Comparison of ENCODE assay signal across 8 mouse cellular contexts in genomic region chr1:166047505-166048170, GRCm38 (mm10). TPM values are rescaled to one million over a fixed set of nuclear protein-coding genes. Genes with fewer than 3 reads are reported as not detected.
DNase-seq lines count a peak whose midpoint lies in the region; ATAC-seq and TF ChIP-seq lines count a peak whose summit lies in the region.

No protein-coding gene starts in this region.

- peaks cover 3% of the 10 kb centered on the region; the same call in 1 of the 2 replicates for H3K4me1 ChIP-seq in kidney, adult 2 months (ENCODE audit: control insufficient read depth, insufficient read depth, low read length)
- peaks cover 48% of the 10 kb centered on the region for H3K4me1 ChIP-seq in G1E (ENCODE audit: insufficient read depth, low read depth, low read length)
- peaks cover 24% of the 10 kb centered on the region for H3K4me1 ChIP-seq in forebrain, embryonic 15.5 days
- peaks cover 61% of the 10 kb centered on the region for H3K4me1 ChIP-seq in limb, embryonic 12.5 days (replicated peaks)
- H3K4me1 ChIP-seq in midbrain, postnatal 0 days (ENCODE audit: insufficient read depth, low read length) = 0 out of 2 replicates have a peak, but pooled peaks cover 6% of the 10 kb centered on the region

- H3K27me3 ChIP-seq in kidney, adult 2 months (replicated peaks; ENCODE audit: control insufficient read depth, insufficient read depth, low read length) = no peaks in the 10 kb centered on the region
- no peaks in the 10 kb centered on the region for H3K27me3 ChIP-seq in G1E (ENCODE audit: insufficient read depth, low read length)
- H3K27me3 ChIP-seq in forebrain, embryonic 15.5 days = peaks cover 11% of the 10 kb centered on the region
- 0 out of 2 replicates have a peak, but pooled peaks cover 13% of the 10 kb centered on the region for H3K27me3 ChIP-seq in limb, embryonic 12.5 days
- H3K27me3 ChIP-seq in midbrain, postnatal 0 days (ENCODE audit: insufficient read depth, low read length) = 0 out of 2 replicates have a peak, but pooled peaks cover 3% of the 10 kb centered on the region

- peak; percentile 2 for DNase-seq in kidney, adult 2 months
- DNase-seq in kidney, adult 8-10 months = no peak
- no peak for DNase-seq in G1E (ENCODE audit: low spot score)
- DNase-seq in midbrain, postnatal 0 days (ENCODE audit: low spot score) = peak; percentile 22
- DNase-seq in adrenal gland, adult 18-20 months (ENCODE audit: low spot score in 2 of 2) = no peak
- no peak for DNase-seq in adipocyte (ENCODE audit: low spot score)

- peak overlapping the region; percentile 30 for H3K4me3 ChIP-seq in kidney, adult 2 months (ENCODE audit: insufficient read depth, low read depth, low read length)
- peak overlapping the region; percentile 73 for H3K4me3 ChIP-seq in G1E (ENCODE audit: low read depth, low read length)
- H3K4me3 ChIP-seq in forebrain, embryonic 15.5 days = peak overlapping the region; percentile 45
- peak overlapping the region; percentile 48 for H3K4me3 ChIP-seq in limb, embryonic 12.5 days (replicated peaks)
- peak overlapping the region; percentile 42 for H3K4me3 ChIP-seq in midbrain, postnatal 0 days (ENCODE audit: low read depth, low read length)

- peak overlapping the region; percentile 96 for H3K4me2 ChIP-seq in forebrain, embryonic 15.5 days (replicated peaks)
- peak overlapping the region; percentile 93 for H3K4me2 ChIP-seq in limb, embryonic 12.5 days
- H3K4me2 ChIP-seq in midbrain, postnatal 0 days (ENCODE audit: low read depth, low read length, poor library complexity, severe bottlenecking) = peak overlapping the region; percentile 90

- no peaks in the 10 kb centered on the region for H3K9me3 ChIP-seq in G1E (replicated peaks)
- no peaks in the 10 kb centered on the region for H3K9me3 ChIP-seq in forebrain, embryonic 15.5 days
- no peaks in the 10 kb centered on the region for H3K9me3 ChIP-seq in limb, embryonic 12.5 days
- no peaks in the 10 kb centered on the region for H3K9me3 ChIP-seq in midbrain, postnatal 0 days (ENCODE audit: low read length)

- H3K9ac ChIP-seq in forebrain, embryonic 15.5 days (replicated peaks) = peak overlapping the region; percentile 46
- peak overlapping the region; percentile 18 for H3K9ac ChIP-seq in limb, embryonic 12.5 days (replicated peaks)
- 0 out of 2 replicates have a peak overlapping the region, but pooled peaks have one; percentile 24 for H3K9ac ChIP-seq in midbrain, postnatal 0 days (replicated peaks; ENCODE audit: low read length, poor library complexity, severe bottlenecking)

- no peak overlapping the region for H3K27ac ChIP-seq in kidney, adult 2 months (ENCODE audit: insufficient read depth, low read depth, low read length)
- no peak overlapping the region for H3K27ac ChIP-seq in forebrain, embryonic 15.5 days (replicated peaks)
- peak overlapping the region; percentile 77 for H3K27ac ChIP-seq in limb, embryonic 12.5 days
- H3K27ac ChIP-seq in midbrain, postnatal 0 days (ENCODE audit: low read depth, low read length) = 0 out of 2 replicates have a peak overlapping the region, but pooled peaks have one; percentile 4

- ATAC-seq in G1E (ENCODE audit: extremely low read depth, insufficient number of reproducible peaks, low FRiP score, poor library complexity, severe bottlenecking) = no peak; the same call in 1 of the 2 replicates
- ATAC-seq in forebrain, embryonic 15.5 days (replicated peaks) = peak; percentile 41; the same call in 1 of the 2 replicates
- no peak for ATAC-seq in limb, embryonic 12.5 days (ENCODE audit: insufficient number of reproducible peaks, insufficient read depth, low FRiP score, low TSS enrichment, low read depth)
- ATAC-seq in midbrain, postnatal 0 days (ENCODE audit: low FRiP score) = no peak

- 12% methylated on average over 25 of the region's 25 CpGs for WGBS in kidney, adult 2 months
- WGBS in forebrain, embryonic 15.5 days = 5% methylated on average over 25 of the region's 25 CpGs
- 6% methylated on average over 25 of the region's 25 CpGs for WGBS in limb, embryonic 12.5 days
- 6% methylated on average over 25 of the region's 25 CpGs for WGBS in midbrain, postnatal 0 days

- TF ChIP-seq CTCF in kidney, adult 2 months (conservative IDR thresholded peaks at IDR 0.05; ENCODE audit: insufficient read depth, insufficient read length, low read depth, low read length) = no peak
- TF ChIP-seq CTCF in G1E (IDR thresholded peaks at IDR 0.05; ENCODE audit: low read depth, low read length) = no peak
- no peak for TF ChIP-seq CTCF in midbrain, postnatal 0 days (IDR thresholded peaks at IDR 0.05)

- TF ChIP-seq POLR2A in kidney, adult 2 months (IDR thresholded peaks at IDR 0.05; ENCODE audit: low read depth, low read length) = no peak

- H3K36me3 ChIP-seq in kidney, adult 2 months (ENCODE audit: control insufficient read depth, insufficient read depth, low read length) = no peaks in the 10 kb centered on the region
- no peaks in the 10 kb centered on the region for H3K36me3 ChIP-seq in G1E (replicated peaks)
- no peaks in the 10 kb centered on the region for H3K36me3 ChIP-seq in forebrain, embryonic 15.5 days
- H3K36me3 ChIP-seq in limb, embryonic 12.5 days = no peaks in the 10 kb centered on the region
- H3K36me3 ChIP-seq in midbrain, postnatal 0 days (ENCODE audit: insufficient read depth, low read length) = no peaks in the 10 kb centered on the region

RNA-seq across cellular contexts. Expression of gene Pou2f1, which starts 45.2 kb away (rescaled TPM):
- polyA plus RNA-seq in kidney, adult 2 months (2012; rRNA removed) = 10.8 and 11.8 TPM in 2 replicates
- total RNA-seq in G1E (2014; fragmentation: Nextera tagmentation) (51.0 and 57.1 TPM in 2 replicates), G1E (2017) (13.8 and 17.3 TPM in 2 replicates)
- 15.7 and 16.0 TPM in 2 replicates for polyA plus RNA-seq in G1E (2012)
- 21.9 and 22.8 TPM in 2 replicates for polyA plus RNA-seq in forebrain, embryonic 15.5 days (2015; fragmentation: Nextera tagmentation; extraction: Ambion mirVana)
- polyA plus RNA-seq in limb, embryonic 12.5 days (2016; fragmentation: Nextera tagmentation; extraction: Ambion mirVana) = 17.0 and 18.5 TPM in 2 replicates
- 26.8 and 27.2 TPM in 2 replicates for total RNA-seq in midbrain, postnatal 0 days (2014; rRNA removed)
- 17.3 and 21.5 TPM in 2 replicates for polyA plus RNA-seq in midbrain, postnatal 0 days (2015; fragmentation: Nextera tagmentation; extraction: Ambion mirVana)
- 1 to 10 TPM; 8.2 to 8.4 TPM for total RNA-seq in adrenal gland, adult 18-20 months (2021)

Comparison
In these comparisons a context has a peak if more than half of its experiments do, and no peak if none do; other contexts are left out.
1. DNase-seq: peak in kidney, adult 2 months (single experiment) and midbrain, postnatal 0 days (single experiment); none in kidney, adult 8-10 months (0 of 2), G1E (single experiment), adrenal gland, adult 18-20 months (0 of 2) and adipocyte (single experiment).
2. H3K27ac ChIP-seq: peak in limb, embryonic 12.5 days (single experiment) and midbrain, postnatal 0 days (single experiment); none in kidney, adult 2 months (single experiment) and forebrain, embryonic 15.5 days (single experiment).
3. Peak in every context shown above with its lines, with median percentiles within 50 percentile points of each other: H3K4me3 ChIP-seq, H3K4me2 ChIP-seq and H3K9ac ChIP-seq.